Mouse (Mus musculus) midbrain, embryonic 13.5 days (tissue): ENCODE results near the gene Gm10837. TPM values are rescaled to one million over a fixed set of nuclear protein-coding genes. Genes with fewer than 3 reads are reported as not detected.
A peak's percentile ranks its signal among the peaks of the same experiment; 100 is the strongest.

Source experiments
- ATAC-seq: fragments of 200-750 bp; cut with Nextera tagmentation; 2 replicates; pipeline ENCODE4 v1.8.0; 2017; ENCODE audit warnings: mild to moderate bottlenecking, moderate TSS enrichment, moderate library complexity
- H3K27ac ChIP-seq: fragments of 300-500 bp; sonication (generic); 2 replicates; pipeline ENCODE4 v1.5.1; 2015; ENCODE audit warnings: inconsistent platforms, mild to moderate bottlenecking, moderate library complexity
- H3K27me3 ChIP-seq: fragments of 300-500 bp; sonication (generic); 2 replicates; pipeline ENCODE4 v1.6.1; 2015; ENCODE audit warnings: mild to moderate bottlenecking, inconsistent platforms
- H3K36me3 ChIP-seq: fragments of 300-500 bp; sonication (generic); 2 replicates; pipeline ENCODE4 v1.6.1; 2015; ENCODE audit warnings: mild to moderate bottlenecking, inconsistent platforms
- H3K4me1 ChIP-seq: fragments of 300-500 bp; sonication (generic); replicated peaks from 2 replicates; pipeline ENCODE4 v1.6.1; 2015; ENCODE audit warnings: inconsistent platforms
- H3K4me2 ChIP-seq: fragments of 300-500 bp; sonication (generic); replicated peaks from 2 replicates; pipeline ENCODE4 v1.6.1; 2015; ENCODE audit warnings: moderate library complexity, mild to moderate bottlenecking, inconsistent platforms
- H3K4me3 ChIP-seq: fragments of 300-500 bp; sonication (generic); replicated peaks from 2 replicates; pipeline ENCODE4 v1.5.1; 2015; ENCODE audit warnings: mild to moderate bottlenecking, inconsistent platforms
- H3K9ac ChIP-seq: fragments of 300-500 bp; sonication (generic); replicated peaks from 2 replicates; pipeline ENCODE4 v1.6.1; 2015; ENCODE audit warnings: mild to moderate bottlenecking, inconsistent platforms
- H3K9me3 ChIP-seq: fragments of 300-500 bp; sonication (generic); 2 replicates; pipeline ENCODE4 v1.6.1; 2016; ENCODE audit warnings: mild to moderate bottlenecking, inconsistent platforms
- WGBS: fragments of 180-500 bp; shearing (Covaris S2); methylation state at CpG from one replicate; pipeline ENCODE4 v1.1.7; 2015; 5-methylcytosine and 5-hydroxymethylcytosine counted together
- polyA plus RNA-seq: library from polyadenylated mRNA; unstranded; fragments of >200 nt; fragmentation: Nextera tagmentation; extraction: Ambion mirVana; gene quantifications from 2 replicates; pipeline ENCODE4 v1.2.1, GENCODE M21; 2015

Gene Gm10837
- polyA plus RNA-seq, 1 experiment from 2014 or later: 0.73 TPM

GRCm38 (mm10) chr14:122476041-122476821 is 14.2 kb upstream of the Gm10837 start:
- Histone ChIP-seq H3K4me2 (peak overlapping the region; percentile 61), H3K36me3 (peaks cover 6% of the 10 kb centered on the region; the same call in 1 of the 2 replicates), H3K9me3 (no peaks in the 10 kb centered on the region), H3K27ac (peak overlapping the region; percentile 98), H3K9ac (peak overlapping the region; percentile 94), H3K4me1 (peaks cover 39% of the 10 kb centered on the region), H3K27me3 (peaks cover 55% of the 10 kb centered on the region), H3K4me3 (peak overlapping the region; percentile 69)
- no peak for ATAC-seq
- 0% methylated on average over 61 of the region's 62 CpGs for WGBS

GRCm38 (mm10) chr14:122476822-122477215 is 13.6 kb upstream of the Gm10837 start:
- peaks cover 55% of the 10 kb centered on the region for H3K27me3 ChIP-seq
- under 1% methylated on average over 18 of the region's 18 CpGs for WGBS
- no peak for ATAC-seq
- peak overlapping the region; percentile 94 for H3K9ac ChIP-seq
- H3K36me3 ChIP-seq: peaks cover 6% of the 10 kb centered on the region; the same call in 1 of the 2 replicates
- no peaks in the 10 kb centered on the region for H3K9me3 ChIP-seq
- H3K27ac ChIP-seq: peak overlapping the region; percentile 98
- peak overlapping the region; percentile 61 for H3K4me2 ChIP-seq
- peak overlapping the region; percentile 69 for H3K4me3 ChIP-seq
- peaks cover 39% of the 10 kb centered on the region for H3K4me1 ChIP-seq

GRCm38 (mm10) chr14:122477261-122477671 is 13.1 kb upstream of the Gm10837 start:
- ATAC-seq: no peak
- Histone ChIP-seq H3K27ac (peak overlapping the region; percentile 98), H3K9ac (peak overlapping the region; percentile 94), H3K36me3 (peaks cover 6% of the 10 kb centered on the region; the same call in 1 of the 2 replicates), H3K9me3 (no peaks in the 10 kb centered on the region), H3K4me3 (peak overlapping the region; percentile 69), H3K4me1 (peaks cover 42% of the 10 kb centered on the region), H3K27me3 (peaks cover 57% of the 10 kb centered on the region), H3K4me2 (peak overlapping the region; percentile 61)
- under 1% methylated on average over 20 of the region's 20 CpGs for WGBS

GRCm38 (mm10) chr14:122477971-122478573 is 12.3 kb upstream of the Gm10837 start:
- WGBS: under 1% methylated on average over 9 of the region's 9 CpGs
- Histone ChIP-seq H3K9me3 (no peaks in the 10 kb centered on the region), H3K9ac (peak overlapping the region; percentile 94), H3K27ac (peak overlapping the region; percentile 98), H3K4me3 (peak overlapping the region; percentile 69), H3K4me2 (peak overlapping the region; percentile 61), H3K36me3 (peaks cover 6% of the 10 kb centered on the region; the same call in 1 of the 2 replicates), H3K27me3 (peaks cover 58% of the 10 kb centered on the region), H3K4me1 (peaks cover 49% of the 10 kb centered on the region)
- ATAC-seq: no peak

GRCm38 (mm10) chr14:122478574-122479011 is 11.8 kb upstream of the Gm10837 start:
- Histone ChIP-seq H3K9me3 (no peaks in the 10 kb centered on the region), H3K4me3 (peak overlapping the region; percentile 69), H3K27ac (peak overlapping the region; percentile 98), H3K9ac (peak overlapping the region; percentile 94), H3K27me3 (peaks cover 58% of the 10 kb centered on the region), H3K4me1 (peaks cover 47% of the 10 kb centered on the region), H3K36me3 (peaks cover 6% of the 10 kb centered on the region; the same call in 1 of the 2 replicates), H3K4me2 (peak overlapping the region; percentile 61)
- WGBS: under 1% methylated on average over 22 of the region's 22 CpGs
- ATAC-seq: no peak

GRCm38 (mm10) chr14:122479461-122480109 is 10.8 kb upstream of the Gm10837 start:
- H3K4me3 ChIP-seq: peak overlapping the region; percentile 69
- H3K4me1 ChIP-seq: peaks cover 49% of the 10 kb centered on the region
- H3K27me3 ChIP-seq: peaks cover 61% of the 10 kb centered on the region
- WGBS: 8% methylated on average over 17 of the region's 17 CpGs
- peaks cover 6% of the 10 kb centered on the region; the same call in 1 of the 2 replicates for H3K36me3 ChIP-seq
- H3K9ac ChIP-seq: peak overlapping the region; percentile 94
- H3K4me2 ChIP-seq: peak overlapping the region; percentile 61
- no peak for ATAC-seq
- H3K27ac ChIP-seq: no peak overlapping the region; the same call in 1 of the 2 replicates
- no peaks in the 10 kb centered on the region for H3K9me3 ChIP-seq

- ATAC-seq: no peak
- WGBS: 8% methylated on average over 2 of the region's 2 CpGs
- Histone ChIP-seq H3K27me3 (peaks cover 68% of the 10 kb centered on the region), H3K4me2 (peak overlapping the region; percentile 61), H3K4me1 (peaks cover 50% of the 10 kb centered on the region), H3K36me3 (peaks cover 6% of the 10 kb centered on the region; the same call in 1 of the 2 replicates), H3K9ac (peak overlapping the region; percentile 73), H3K27ac (peak overlapping the region; percentile 86), H3K4me3 (peak overlapping the region; percentile 69), H3K9me3 (no peaks in the 10 kb centered on the region)
Measured at GRCm38 (mm10) chr14:122480355-122480754, 10.0 kb upstream of the Gm10837 start.

GRCm38 (mm10) chr14:122481181-122481580 is 9.2 kb upstream of the Gm10837 start:
- peaks cover 44% of the 10 kb centered on the region for H3K4me1 ChIP-seq

GRCm38 (mm10) chr14:122482081-122483023 is 8.0 kb upstream of the Gm10837 start:
- peaks cover 75% of the 10 kb centered on the region for H3K27me3 ChIP-seq
- H3K36me3 ChIP-seq: peaks cover 6% of the 10 kb centered on the region; the same call in 1 of the 2 replicates
- ATAC-seq: peak; percentile 55
- H3K27ac ChIP-seq: peak overlapping the region; percentile 86
- H3K9me3 ChIP-seq: no peaks in the 10 kb centered on the region
- H3K4me2 ChIP-seq: peak overlapping the region; percentile 61
- peak overlapping the region; percentile 73 for H3K9ac ChIP-seq
- peak overlapping the region; percentile 69 for H3K4me3 ChIP-seq
- WGBS: 2% methylated on average over 37 of the region's 38 CpGs
- H3K4me1 ChIP-seq: peaks cover 44% of the 10 kb centered on the region

More at GRCm38 (mm10) chr14:122481181-122481580, 9.2 kb upstream of the Gm10837 start:
- Histone ChIP-seq H3K27me3 (peaks cover 68% of the 10 kb centered on the region), H3K27ac (peak overlapping the region; percentile 86), H3K9me3 (no peaks in the 10 kb centered on the region), H3K9ac (peak overlapping the region; percentile 73), H3K4me3 (peak overlapping the region; percentile 69), H3K36me3 (peaks cover 6% of the 10 kb centered on the region; the same call in 1 of the 2 replicates), H3K4me2 (peak overlapping the region; percentile 61)
- ATAC-seq: peak; percentile 30; the same call in 1 of the 2 replicates
- 8% methylated on average over 15 of the region's 15 CpGs for WGBS

GRCm38 (mm10) chr14:122483024-122483385 is 7.4 kb upstream of the Gm10837 start:
- Histone ChIP-seq H3K27me3 (peaks cover 79% of the 10 kb centered on the region), H3K27ac (peak overlapping the region; percentile 86), H3K4me2 (peak overlapping the region; percentile 61), H3K9ac (peak overlapping the region; percentile 73), H3K4me3 (peak overlapping the region; percentile 69), H3K36me3 (peaks cover 6% of the 10 kb centered on the region; the same call in 1 of the 2 replicates), H3K9me3 (no peaks in the 10 kb centered on the region), H3K4me1 (peaks cover 44% of the 10 kb centered on the region)
- no peak for ATAC-seq
- WGBS: 5% methylated on average over 5 of the region's 5 CpGs
